Mouse (Mus musculus) E14TG2a.4 (cell line): ENCODE results near the gene Inpp4b.

Source experiments
- CTCF ChIP-seq: conservative IDR thresholded peaks from 2 replicates; pipeline ENCODE4 v1.5.1; 2014; ENCODE audit warnings: low read length
- POU5F1 ChIP-seq: IDR thresholded peaks from 2 replicates; pipeline ENCODE4 v1.6.1; 2014; ENCODE audit warnings: low read length, borderline replicate concordance

GRCm38 (mm10) chr8:82106131-82106530, 763.8 kb downstream of the Inpp4b start:
- no peak for TF ChIP-seq CTCF
- TF ChIP-seq POU5F1 = no peak
